Mouse (Mus musculus): Measurements from ENCODE around the gene Ddi2.
A peak's percentile ranks its signal among the peaks of the same experiment; 100 is the strongest.

The Ddi2 gene

DNA sequence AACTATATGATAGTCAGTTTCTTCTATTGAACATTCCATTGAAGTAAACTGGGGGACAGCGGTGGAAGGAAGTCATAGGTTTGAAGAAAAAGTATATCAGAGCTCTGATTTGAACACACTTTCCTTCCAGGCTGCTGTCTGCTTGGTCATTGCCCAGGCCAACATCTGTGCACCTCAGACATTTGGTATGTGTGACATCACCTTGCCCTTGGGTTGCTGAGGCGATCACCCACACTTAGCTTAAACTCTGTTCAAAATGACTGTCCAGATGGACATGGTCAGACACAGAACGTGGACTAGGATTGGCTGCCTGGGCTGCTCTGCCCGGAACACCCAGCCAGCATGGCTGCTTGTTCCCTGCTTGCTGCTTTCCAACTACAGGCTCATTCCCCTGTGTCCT, 19.2 kb upstream of the Ddi2 start:
- no peak for DNase-seq (ENCODE audit: low read depth, low spot score)

DNA sequence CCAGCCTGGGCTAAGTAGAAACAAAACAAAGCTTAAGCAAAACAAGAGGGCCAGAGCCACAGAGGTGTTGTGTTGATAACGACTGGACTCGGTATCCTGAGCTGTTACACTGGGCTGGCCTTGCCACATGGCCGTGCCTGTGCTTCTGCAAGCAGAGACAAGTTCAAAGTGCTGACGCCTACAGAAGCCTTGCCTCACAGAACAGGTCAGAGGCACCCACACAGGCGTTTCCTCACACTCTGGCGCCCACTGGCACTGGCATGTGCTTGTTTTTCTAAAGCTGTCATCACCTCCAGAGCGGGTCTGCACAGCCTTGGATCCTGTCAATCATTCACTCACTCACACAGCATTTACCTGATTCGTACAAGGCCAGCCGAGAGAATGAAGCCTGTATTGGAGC, 18.6 kb upstream of the Ddi2 start:
- no peak for DNase-seq (ENCODE audit: low read depth, low spot score)

DNA sequence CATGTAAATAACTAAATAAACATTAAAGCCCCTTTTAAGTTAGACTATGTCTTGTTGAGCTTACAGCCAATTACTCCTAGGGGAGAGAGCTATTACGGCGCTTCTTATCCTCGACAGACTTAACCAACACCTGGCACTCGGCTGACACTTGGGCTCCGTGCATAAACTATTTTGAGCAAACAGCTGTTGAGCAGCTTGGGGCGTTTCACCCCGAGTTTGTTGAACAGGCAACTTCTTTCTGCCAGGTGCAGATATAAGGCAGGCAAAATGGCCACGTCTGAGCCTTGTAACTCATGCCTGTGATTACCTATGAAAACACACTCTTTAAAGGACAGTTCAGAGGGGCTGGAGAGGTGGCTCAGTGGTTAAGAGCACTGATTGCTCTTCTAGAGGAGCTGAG, 14.8 kb upstream of the Ddi2 start:
- no peak for DNase-seq (ENCODE audit: low read depth, low spot score)

DNA sequence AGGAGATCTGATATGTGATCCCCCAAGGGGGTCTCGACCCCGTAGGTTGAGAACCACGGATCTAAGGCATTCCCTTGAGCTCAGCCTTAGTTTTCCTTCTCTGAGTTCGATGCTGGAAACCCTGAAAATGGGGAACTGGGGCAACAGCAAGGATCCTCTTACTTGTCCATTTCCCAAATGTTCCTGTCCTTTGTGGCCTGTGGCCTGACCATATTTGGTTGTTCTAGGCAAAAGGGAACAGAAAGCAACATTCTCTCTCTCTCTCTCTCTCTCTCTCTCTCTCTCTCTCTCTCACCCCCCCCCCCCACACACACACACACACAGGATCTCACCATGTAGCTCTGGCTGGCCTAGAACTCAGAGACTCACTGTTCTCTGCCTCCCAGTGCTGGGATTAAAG, 13.6 kb upstream of the Ddi2 start:
- no peak for DNase-seq (ENCODE audit: low read depth, low spot score)

DNA sequence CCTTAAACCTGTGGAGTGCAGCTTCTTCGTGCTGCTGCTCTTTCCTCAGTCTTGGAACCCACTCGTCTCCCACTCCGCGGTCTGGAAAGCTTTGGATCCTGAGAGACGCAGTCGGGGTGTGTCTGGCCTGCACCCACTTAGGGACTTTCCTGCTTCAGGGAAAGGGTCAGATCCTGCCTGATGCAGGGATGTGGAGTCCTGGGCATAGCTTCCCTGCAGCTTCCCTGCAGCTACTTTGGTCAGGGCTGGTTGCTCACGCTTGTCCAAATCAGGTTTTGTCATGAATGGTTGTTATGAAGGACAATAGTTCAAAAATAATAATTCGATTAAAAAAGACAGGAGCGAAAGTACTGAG, 12.0 kb upstream of the Ddi2 start:
- no peak for DNase-seq (ENCODE audit: low read depth, low spot score)

DNA sequence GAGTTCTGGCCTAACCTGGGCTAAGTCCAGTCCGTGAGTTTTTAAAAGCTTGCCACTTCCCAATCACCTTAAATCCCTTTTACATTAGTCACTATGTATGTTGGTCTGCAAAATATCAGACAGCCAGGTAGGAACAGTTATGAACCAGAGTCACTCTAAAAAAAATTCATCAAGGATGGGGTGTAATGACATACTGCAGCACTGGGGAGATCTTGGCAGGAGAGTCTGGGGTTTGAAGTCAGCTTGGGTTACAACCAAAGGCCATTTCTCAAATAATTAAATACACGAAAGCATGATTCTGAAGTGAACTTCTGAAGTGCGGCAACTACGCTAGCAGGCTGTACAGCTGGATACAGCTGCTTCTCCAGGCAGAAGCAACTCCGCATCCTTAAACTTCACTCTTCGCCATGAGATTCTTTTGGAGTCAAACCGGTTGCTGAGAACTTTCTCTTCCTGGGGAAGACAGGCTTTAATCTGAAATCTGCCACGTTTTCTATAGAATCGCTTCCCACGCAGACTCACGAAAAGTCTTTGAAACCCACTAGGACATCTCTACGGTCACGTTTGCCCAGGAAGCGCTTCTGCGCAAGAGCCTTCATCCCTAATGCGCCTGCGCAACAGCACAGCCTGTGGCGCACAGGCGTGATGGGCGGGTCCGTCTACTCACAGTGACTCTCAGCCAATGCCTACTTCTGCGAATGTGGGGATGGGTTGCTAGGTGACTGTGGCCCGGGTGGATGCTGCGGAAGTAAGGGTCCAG, 11.4 kb upstream of the Ddi2 start:
- DNase-seq (ENCODE audit: low read depth, low spot score) = peak; percentile 90

DNA sequence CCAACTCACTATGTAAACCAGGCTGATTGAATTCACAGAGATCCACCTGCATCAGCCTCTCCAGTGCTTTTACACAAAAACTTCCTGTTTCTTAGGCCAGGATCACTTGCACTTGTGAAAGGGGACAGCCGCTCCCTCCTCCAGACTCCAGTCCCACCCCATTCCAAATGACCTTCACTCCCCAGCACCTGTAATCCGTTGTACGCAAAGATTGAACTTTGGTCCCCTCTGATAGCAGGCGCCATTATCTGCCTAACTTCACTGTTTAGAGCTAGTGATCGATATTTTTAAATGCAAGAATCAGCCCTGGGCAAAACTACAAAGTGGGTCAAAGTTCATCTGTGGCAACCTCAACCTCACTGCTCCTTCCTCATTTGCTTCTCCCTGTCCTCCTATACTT, 8.5 kb upstream of the Ddi2 start:
- no peak for DNase-seq (ENCODE audit: low read depth, low spot score)

DNA sequence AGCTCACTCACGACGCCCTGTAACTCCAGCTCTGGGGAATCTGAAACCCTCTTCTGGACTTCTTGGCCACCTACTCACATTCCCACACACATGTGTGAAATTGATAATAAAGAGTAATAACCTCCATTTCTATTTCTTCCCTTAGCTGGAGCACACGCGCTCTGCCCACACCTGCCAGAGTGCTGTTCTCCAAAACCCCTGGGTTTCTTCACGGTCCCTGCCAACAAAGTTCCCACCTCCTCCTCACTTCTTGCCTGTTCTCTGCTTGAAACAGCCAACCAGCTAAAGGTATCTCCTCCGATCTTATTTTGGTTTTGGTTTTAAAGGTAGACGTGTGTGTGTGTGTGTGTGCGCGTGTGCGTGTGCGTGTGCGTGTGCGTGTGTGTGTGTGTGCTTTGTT, 7.2 kb upstream of the Ddi2 start:
- no peak for DNase-seq (ENCODE audit: low read depth, low spot score)

DNA sequence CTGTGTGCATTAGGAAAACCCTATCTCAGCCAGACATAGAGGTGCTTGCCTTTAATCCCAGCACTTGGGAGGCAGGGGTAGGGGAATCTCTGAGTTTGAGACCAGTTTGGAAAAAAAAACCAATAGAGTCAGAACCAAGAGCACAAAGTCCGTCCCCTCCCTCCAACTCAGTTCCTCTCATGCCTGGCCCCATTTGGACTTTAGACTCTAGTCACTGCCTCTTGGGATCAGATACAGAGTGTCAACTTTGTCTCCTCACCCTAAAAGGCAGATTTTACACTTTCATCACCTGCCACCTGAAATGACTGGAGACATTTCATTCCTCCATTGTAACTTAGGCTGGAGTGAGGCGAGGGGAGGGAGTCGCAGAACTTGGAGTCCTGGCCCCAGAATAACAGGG, 6.0 kb upstream of the Ddi2 start:
- DNase-seq (ENCODE audit: low read depth, low spot score) = no peak

DNA sequence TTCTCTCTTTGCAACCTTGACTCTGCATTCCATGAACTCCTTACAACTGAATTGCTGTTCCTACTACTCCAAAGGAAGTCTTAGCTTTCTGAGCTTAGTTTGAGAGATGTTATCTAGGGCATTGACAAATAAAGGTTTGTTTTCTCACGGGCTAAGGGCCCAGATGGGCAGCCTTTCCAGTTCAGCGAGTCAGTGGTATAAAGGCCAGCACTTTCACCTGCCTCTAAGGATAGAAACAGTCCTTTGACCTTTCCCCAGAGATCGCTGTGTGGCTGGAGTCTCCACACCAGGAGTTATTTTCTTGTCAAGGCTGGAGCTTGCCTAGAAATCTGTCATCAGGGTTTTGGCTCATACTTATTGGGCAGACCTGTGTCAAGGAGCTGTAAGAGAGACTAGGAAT, 2.5 kb upstream of the Ddi2 start:
- DNase-seq (ENCODE audit: low read depth, low spot score) = no peak

DNA sequence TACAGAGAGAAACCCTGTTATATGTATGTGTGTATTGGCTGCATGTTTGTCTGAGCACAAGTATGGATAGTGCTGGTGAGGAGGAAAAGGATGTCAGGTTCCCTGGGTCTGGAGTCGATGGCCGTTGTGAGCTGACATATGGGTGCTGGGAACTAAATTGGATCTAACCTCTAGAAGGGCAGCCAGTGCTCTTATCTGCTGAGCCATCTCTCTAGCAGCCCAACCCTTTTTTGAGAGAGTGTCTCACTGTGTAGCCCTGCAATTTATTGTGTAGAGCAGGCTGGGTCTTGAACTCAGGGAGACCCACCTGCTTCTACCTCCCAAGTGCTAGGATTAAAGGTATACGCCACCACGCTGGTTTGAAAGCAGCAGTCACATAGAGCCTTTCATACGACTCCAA, 2.1 kb upstream of the Ddi2 start:
- no peak for DNase-seq (ENCODE audit: low read depth, low spot score)

DNA sequence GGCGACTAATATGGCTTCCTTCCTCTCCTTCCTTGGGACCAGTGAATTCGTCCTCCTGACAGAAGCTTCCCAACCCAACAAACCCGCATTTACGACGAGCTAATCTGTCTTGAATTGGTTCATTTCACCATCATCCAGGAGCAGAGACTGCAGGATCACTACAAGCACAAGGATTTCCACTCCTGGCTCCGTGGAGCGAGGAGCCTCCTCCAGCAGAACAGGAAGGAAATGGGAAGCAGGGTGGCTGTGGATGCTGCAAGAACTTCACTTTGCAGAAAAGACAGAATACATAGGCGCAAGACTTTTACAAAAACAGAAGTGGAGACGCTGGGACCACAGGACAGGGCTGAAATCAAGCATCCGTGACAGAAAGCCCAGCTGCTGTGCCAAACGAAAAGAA, 1.4 kb upstream of the Ddi2 start:
- no peak for DNase-seq (ENCODE audit: low read depth, low spot score)

DNA sequence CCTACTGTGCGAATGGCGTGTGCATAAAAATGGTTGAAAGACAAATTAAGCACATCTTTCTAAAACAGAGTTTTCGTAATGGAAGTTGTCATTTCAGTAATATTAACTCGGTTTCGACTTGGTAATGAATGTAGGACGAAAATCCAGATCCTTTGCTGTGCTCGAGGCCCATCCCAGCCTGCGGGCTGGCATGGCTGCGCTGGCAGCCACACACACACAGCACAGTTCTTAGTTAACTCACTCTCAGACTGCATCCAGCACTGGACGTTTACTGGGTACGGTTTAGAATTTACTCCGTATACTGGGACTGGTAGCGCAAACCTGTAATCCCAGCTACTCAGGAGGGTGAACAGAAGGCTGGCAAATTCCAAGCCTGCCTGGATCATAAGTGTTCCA, 452 bp upstream of the Ddi2 start:
- DNase-seq (ENCODE audit: low read depth, low spot score) = no peak

DNA sequence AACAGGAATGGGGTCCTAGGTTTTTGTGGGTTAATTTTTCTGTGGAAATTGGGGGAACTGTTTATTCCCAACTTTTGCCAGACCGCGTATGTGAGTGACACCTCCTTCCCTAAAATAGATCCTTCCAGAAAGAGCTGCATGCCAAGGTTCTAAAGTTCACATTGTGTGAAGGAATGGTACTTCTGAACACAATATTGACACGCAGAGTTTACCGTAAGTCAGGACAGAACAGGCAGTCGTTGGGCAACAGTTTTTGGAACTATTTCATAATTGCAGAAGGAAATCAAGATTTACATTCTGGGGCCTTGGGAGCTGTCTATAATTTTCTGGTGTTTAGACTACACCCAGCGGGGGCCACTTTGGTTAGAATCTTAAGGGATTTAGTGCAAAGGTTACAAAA, 1.3 kb downstream of the Ddi2 start:
- no peak for DNase-seq (ENCODE audit: low read depth, low spot score)

DNA sequence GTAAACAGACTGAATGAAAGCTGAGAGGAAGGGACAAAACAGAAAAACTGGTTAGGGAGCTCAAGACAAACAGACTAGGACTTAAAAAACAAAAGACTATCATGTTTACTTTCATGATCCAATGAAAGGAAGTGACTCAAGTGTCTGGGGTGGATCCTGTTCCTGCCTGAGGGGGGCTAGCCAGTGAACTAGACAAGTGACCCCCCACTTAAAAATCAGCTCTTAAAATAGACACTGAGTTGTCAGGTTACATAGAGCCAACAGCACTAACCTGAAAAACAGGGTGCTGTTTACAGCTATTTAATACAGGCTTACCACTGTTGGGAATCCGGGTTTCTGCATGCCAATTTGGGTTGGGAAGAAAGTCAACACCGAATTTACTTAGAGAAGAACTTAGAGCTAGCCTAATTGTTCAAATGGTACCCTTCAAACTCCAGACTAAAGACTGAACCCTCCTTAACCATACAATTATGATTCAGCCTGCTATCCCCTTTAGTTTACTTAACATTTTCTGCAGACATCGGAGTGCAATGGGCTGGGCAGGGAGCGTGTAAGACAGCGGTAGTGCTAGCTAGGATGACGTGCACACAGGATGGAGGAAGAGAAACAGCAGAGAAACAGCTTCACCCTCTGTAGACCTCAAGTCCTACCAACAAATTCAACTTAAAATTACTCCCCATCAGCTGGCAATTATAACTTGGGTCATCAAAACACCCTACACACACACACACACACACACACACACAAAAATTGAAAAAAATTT, 2.3 kb downstream of the Ddi2 start:
- DNase-seq (ENCODE audit: low read depth, low spot score) = no peak

DNA sequence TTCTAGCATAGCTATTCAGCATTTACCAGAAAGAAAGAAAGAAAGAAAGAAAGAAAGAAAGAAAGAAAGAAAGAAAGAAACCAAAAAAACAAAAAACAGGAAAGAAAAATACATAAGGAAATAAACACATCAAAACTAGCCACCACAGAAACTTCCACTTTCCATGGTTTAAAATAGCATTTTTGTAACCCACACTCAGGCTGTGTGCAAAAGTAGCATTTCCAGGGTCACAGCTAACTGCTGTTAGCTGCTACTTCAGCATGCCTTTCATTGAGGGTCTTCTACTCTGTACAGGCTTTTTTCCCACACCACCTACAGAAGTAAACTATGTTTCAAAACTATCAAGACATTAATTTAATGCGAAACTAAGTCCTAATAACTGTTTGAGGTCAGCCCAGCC, 3.9 kb downstream of the Ddi2 start:
- DNase-seq (ENCODE audit: low read depth, low spot score) = no peak

DNA sequence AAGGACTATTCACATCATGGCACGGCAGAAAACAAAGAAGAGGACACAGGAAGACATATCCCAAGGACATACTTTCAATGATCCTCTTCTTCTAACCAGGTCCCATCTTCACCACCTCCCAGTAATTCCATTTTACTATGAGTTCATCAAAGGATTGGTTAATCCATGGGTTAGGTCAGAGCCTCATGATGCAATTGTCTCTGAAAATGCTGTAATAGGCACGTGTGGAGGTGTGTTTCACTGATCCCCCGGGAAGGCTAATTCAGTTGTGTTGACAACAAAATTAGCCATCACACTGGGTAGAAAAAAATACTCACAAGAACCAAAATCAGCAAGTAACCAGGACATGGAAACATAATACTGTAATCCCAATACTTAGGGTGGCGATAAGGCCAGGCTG, 5.6 kb downstream of the Ddi2 start:
- DNase-seq (ENCODE audit: low read depth, low spot score) = no peak

DNA sequence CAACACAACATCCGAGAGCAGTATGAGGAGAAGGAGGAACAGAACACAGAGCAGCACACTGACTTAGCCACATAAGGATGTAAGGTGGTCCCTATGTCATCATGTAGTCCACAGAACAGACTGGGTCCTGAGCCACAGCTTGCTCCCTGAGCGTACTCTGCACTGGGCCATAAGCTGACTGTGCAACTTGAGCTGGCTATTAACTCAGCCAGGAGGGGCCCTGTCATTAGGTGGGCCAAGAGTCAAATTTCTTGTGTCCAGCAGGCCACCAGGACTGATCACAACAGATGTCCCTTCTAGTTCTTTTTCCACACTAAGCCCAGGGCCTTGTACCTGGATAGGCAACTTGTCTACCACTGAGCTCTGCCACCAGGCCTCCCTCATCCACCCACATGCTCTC, 8.2 kb downstream of the Ddi2 start:
- DNase-seq (ENCODE audit: low read depth, low spot score) = no peak

DNA sequence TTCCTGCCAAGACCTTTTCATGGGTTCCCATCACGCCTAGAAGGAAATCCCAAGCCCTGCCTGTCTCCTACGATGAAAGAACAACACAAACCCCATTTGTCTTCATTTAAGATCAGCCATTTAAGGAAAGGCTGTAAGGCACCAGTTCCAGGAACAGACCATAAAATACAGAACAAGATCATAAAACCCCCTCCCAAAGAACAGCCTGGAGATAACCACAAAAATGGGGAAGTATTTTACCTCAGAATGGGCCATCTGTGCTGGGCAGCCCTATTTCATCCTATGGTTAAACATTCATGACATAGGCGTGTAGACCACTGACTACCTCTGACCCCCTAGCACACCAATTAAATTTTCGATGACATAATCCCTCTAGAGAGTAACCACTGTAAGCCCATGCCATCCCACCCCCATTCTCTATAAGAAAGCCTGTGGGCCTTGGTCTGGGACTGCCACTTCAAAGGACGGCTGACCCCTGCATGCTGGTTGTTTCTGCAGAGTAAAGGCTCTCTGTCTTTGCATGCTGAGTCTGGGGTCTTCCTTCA, 9.5 kb downstream of the Ddi2 start:
- no peak for DNase-seq (ENCODE audit: low read depth, low spot score)

DNA sequence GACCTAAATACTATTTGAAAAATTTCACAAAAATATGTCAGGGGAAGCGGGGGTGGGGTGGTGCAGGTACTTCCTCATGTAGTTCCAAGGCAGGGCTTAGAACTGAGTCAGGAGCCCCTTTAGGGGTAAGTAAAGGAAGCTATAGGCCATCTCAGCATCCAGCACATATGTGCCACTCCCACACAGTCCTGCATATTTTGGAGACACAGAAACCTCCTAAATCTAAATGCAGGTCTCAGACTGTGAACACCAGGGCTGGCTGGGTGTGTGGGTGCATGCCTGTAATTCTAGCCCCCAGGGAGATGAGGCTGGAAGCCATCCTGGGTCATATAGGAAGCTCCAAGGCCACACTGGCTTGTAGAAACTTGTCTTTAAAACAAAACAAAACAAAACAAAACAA, 12.0 kb downstream of the Ddi2 start:
- DNase-seq (ENCODE audit: low read depth, low spot score) = no peak

DNA sequence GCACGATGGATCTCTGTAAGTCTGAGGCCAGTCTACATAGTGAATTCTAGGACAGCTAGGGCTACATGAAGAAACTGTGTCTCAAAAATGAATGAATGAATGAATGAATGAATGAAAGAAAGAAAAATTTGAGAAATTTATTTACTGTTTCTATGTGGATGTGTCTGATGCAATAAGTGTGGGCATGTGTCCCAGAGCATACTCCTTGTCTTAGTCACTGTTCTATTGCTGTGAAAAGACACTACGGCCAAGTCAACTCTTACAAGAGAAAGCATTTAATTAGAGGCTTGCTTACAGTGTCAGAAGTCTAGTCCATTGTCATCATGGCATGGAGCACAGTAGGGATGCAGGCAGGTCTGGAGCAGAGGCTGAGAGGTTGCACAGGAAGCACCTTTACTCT, 14.2 kb downstream of the Ddi2 start:
- DNase-seq (ENCODE audit: low read depth, low spot score) = no peak

DNA sequence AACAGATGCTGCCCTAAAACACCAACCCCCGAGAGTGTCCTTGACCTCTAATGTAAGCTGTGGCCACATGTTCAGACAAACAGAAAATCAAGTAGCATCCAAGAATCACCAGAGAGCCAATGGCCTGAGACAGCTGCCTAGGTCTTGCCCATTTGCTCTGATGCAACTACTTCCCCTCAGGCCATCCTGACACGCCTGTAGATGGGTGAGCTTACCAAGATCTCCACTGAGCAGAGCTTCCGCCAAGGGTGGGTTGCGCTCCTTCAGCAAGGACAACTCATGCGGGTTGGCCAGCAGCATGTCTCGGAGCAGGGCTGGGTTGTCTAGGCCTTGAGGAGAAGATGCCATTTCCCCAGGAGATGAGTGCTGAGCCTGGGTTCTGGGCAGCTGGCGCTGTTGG, 15.2 kb downstream of the Ddi2 start:
- no peak for DNase-seq (ENCODE audit: low read depth, low spot score)

DNA sequence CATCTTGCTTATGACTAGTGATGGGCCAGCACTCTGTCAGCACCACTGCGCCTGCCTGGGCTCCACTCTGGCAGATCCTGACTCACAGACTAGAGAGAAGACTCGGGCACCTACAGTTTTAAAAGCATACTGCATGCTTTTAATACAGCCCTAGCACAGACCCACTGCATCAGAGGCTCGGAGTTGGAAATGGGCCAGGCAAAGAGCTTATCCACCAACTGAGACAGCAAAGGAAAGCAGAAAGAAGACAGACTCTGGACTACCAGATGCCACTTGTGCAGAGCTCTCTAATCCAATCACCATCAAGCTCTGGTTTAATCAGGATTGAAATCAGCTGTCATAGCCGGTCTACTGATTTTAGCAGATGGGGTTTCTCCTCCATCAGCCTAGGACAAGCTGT, 17.9 kb downstream of the Ddi2 start:
- no peak for DNase-seq (ENCODE audit: low read depth, low spot score)

Data from embryo, embryonic 11.5 days (tissue).